8 mouse cellular contexts compared by ENCODE assay signal in the genomic region with DNA sequence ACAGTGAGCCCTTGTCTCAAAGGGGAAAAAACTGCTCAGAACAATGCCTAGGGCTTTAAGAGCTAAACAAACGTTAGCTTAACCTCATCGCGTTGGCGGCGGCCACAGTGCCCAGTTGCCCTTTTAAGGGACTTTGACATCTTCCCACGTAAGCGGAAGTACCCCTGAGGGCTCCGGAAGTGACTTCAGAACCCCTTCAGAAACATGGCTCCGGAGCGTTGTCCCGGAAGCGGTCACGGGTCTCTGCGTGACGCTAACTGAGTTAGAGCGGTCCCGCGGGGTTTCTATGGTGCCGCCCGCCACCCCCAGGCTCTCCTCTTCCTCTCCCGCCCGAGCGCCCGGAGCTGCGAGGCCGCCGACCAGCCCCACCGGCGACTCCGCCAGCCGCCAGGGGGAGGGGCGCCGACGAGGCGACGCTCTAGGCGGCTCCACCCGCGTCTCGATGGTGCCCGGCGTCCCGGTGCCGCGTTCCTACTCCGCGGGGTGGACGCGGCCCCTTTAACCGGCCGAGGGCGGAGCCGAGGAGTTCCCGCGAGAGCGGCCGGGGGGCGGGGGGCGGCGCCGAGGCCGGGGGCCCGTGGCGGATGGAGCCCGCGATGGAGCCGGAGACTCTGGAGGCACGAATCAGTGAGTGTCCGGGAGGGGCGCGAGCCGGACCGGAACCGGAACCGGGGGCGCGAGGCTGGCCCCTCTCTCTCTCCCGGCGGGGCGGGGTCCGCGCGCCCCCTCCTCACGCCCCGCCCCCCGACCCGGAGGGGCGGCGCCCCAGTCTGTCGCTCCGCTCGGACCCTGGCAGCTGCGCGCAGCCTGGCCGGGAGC. TPM values are rescaled to one million over a fixed set of nuclear protein-coding genes. Genes with fewer than 3 reads are reported as not detected.
DNase-seq lines count a peak whose midpoint lies in the region; ATAC-seq lines count a peak whose summit lies in the region.

A gene (plus strand): TSS at position 200 of the 819 bp plus-strand sequence.

- ATAC-seq in megakaryocyte progenitor cell, adult 5-6 weeks (replicated peaks; ENCODE audit: poor library complexity) = peak; percentile 62

- peak; percentile 97 for DNase-seq in adipocyte (ENCODE audit: low spot score)
- peak; percentile 97 for DNase-seq in embryo, embryonic 10 days (ENCODE audit: low spot score)
- DNase-seq in gastrocnemius, postnatal 10 days = peak; percentile 86
- peak; percentile 99 for DNase-seq in induced T-regulatory cell, adult 2 months (ENCODE audit: low read depth)
- DNase-seq in left cerebral cortex, adult 9 months (ENCODE audit: low spot score in 2 of 2) = peak; percentile 94 to 97
- DNase-seq in right cerebral cortex, postnatal 14 days = peak; percentile 93
- DNase-seq in urinary bladder, postnatal 36 days (ENCODE audit: low spot score in 2 of 2) = peak; percentile 93

RNA-seq across cellular contexts. Expression of the gene that starts here (rescaled TPM):
- total RNA-seq in gastrocnemius, postnatal 10 days (2021) = 10 to 100 TPM; 31.1 to 33.8 TPM
- total RNA-seq in megakaryocyte progenitor cell, adult 5-6 weeks (2015) = 27.8 and 28.9 TPM in 2 replicates
- total RNA-seq in megakaryocyte progenitor cell, adult 5-6 weeks (2017) = 15.4 and 20.1 TPM in 2 replicates

Comparison
In these comparisons a context has a peak if more than half of its experiments do, and no peak if none do; other contexts are left out.
1. Peak in every context shown above with its lines: DNase-seq and ATAC-seq.